Mouse (Mus musculus) lung, embryonic 16.5 days (tissue): ENCODE results near the gene Gm3194. TPM values are rescaled to one million over a fixed set of nuclear protein-coding genes. Genes with fewer than 3 reads are reported as not detected.
"Not testable (repeated sequence)": the region's sequence is repeated elsewhere in the genome, so short reads cannot be mapped to it uniquely, and the experiment has no call there.

Experiments used
- ATAC-seq: fragments of 200-750 bp; cut with Nextera tagmentation; 2 replicates; pipeline ENCODE4 v1.8.0; 2017; ENCODE audit warnings: low read depth, mild to moderate bottlenecking, moderate library complexity
- H3K27ac ChIP-seq: fragments of 300-500 bp; sonication (generic); 2 replicates; pipeline ENCODE4 v1.5.1; 2014; ENCODE audit warnings: mild to moderate bottlenecking, control low read depth, low read length
- H3K27me3 ChIP-seq: fragments of 300-500 bp; sonication (generic); 2 replicates; pipeline ENCODE4 v1.6.1; 2014; ENCODE audit warnings: low read depth, low read length, mixed read lengths; ENCODE audit not compliant: control insufficient read depth, insufficient read depth
- H3K36me3 ChIP-seq: fragments of 300-500 bp; sonication (generic); 2 replicates; pipeline ENCODE4 v1.6.1; 2014; ENCODE audit warnings: low read length; ENCODE audit not compliant: control insufficient read depth, insufficient read depth
- H3K4me1 ChIP-seq: fragments of 300-500 bp; sonication (generic); replicated peaks from 2 replicates; pipeline ENCODE4 v1.6.1; 2014; ENCODE audit warnings: low read length, mixed read lengths; ENCODE audit not compliant: control insufficient read depth, insufficient read depth
- H3K4me2 ChIP-seq: fragments of 300-500 bp; sonication (generic); 2 replicates; pipeline ENCODE4 v1.6.1; 2014; ENCODE audit warnings: low read depth, low read length, control low read depth
- H3K4me3 ChIP-seq: fragments of 300-500 bp; sonication (generic); 2 replicates; pipeline ENCODE4 v1.5.1; 2014; ENCODE audit warnings: mild to moderate bottlenecking, low read length, control low read depth
- H3K9ac ChIP-seq: fragments of 300-500 bp; sonication (generic); 2 replicates; pipeline ENCODE4 v1.6.1; 2014; ENCODE audit warnings: low read length, control low read depth
- H3K9me3 ChIP-seq: fragments of 300-500 bp; sonication (generic); 2 replicates; pipeline ENCODE4 v1.6.1; 2016; ENCODE audit warnings: low read length; ENCODE audit not compliant: control insufficient read depth
- WGBS: fragments of 180-500 bp; shearing (Covaris S2); extraction: QIAGEN DNeasy Blood & Tissue Kit; methylation state at CpG from one replicate; pipeline ENCODE4 v1.1.7; 2014; 5-methylcytosine and 5-hydroxymethylcytosine counted together
- polyA plus RNA-seq: library from polyadenylated mRNA; unstranded; fragments of >200 nt; fragmentation: Nextera tagmentation; extraction: Ambion mirVana; gene quantifications from 2 replicates; pipeline ENCODE4 v1.2.1, GENCODE M21; 2015

Gene Gm3194
- 0.44 TPM in 2 replicates for polyA plus RNA-seq

DNA sequence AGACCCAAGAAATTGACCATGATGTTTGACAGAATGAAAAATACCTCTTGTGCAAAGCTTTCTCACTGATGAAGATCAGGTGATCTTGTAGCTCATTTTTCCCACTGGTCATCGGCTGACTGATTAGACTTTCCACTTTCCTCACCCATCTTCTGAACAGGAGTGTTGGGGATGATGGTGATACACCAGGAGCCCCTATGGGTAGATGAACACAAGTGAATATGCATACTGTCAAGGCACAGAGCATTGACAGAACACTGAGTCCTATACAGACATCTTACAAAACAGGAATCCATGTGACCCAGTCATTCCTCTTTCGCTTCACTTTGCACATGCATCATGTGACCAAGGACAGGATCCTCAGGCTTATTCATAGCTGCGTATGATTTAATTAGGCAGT, at the start of gene Gm3194:
Gene Gm3194 (minus strand): TSS at position 101 of the 400 bp plus-strand sequence.
- not testable (repeated sequence) for ATAC-seq, H3K4me3 ChIP-seq, H3K9me3 ChIP-seq, H3K36me3 ChIP-seq, H3K27me3 ChIP-seq, H3K9ac ChIP-seq, H3K4me2 ChIP-seq, H3K27ac ChIP-seq, H3K4me1 ChIP-seq
- no CpG with 5 or more reads among the region's 3 CpGs for whole genome bisulfite sequencing

DNA sequence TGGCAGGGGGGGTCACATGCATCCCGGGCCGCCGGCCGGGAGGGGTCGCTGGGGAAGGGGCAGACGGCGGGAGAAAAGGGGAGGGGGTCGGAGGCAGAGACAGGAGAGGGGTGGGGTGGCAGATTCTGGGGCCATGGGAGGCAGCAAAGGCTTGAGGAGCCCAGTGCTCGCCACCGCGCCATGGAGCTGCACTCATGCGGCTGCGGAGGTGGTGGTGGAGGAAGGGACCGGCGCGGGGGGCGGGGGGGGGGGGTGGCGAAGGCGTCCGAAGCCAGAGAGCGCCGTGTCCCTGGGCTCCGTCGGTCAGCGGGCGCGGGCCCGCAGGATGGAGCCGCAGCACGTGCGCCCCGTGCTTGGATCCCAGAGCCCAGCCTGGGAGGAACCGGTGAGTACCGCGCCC, 46.1 kb upstream of the Gm3194 start, which contains the start of gene Gm3488:
Gene Gm3488 (plus strand): TSS at position 301 of the 400 bp plus-strand sequence.
- WGBS: no CpG with 5 or more reads among the region's 35 CpGs
- ATAC-seq, H3K27me3 ChIP-seq: not testable (repeated sequence)

DNA sequence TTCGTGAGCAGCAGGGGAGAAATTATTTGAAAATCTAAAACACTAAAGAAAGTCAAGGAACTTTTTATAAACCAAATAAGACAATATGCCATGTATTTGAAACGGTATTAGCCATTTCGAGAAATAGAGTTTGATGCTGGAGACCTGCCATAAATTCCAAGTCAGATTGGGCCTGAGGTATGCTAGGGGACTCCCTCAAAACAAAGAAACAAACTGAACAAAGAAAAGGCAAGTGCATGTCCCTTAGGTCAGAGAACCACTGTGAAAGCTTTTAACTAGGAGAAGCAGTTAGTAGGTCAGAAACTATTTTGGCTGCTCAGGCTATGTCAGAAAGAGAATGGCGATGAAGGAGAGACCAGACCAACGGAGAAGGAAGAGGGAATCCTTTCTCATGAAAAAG, 28.6 kb upstream of the Gm3194 start, which contains the start of gene Gm3187:
Gene Gm3187 (plus strand): TSS at position 301 of the 400 bp plus-strand sequence.
- not testable (repeated sequence) for H3K9me3 ChIP-seq, H3K27ac ChIP-seq, H3K4me1 ChIP-seq, H3K4me2 ChIP-seq, H3K9ac ChIP-seq, H3K27me3 ChIP-seq, H3K4me3 ChIP-seq, ATAC-seq, H3K36me3 ChIP-seq
- 69% methylated on average over 4 of the region's 5 CpGs for WGBS

More for the DNA sequence above, 46.1 kb upstream of the Gm3194 start, which contains the start of gene Gm3488:
- not testable (repeated sequence) for H3K4me1 ChIP-seq, H3K4me3 ChIP-seq, H3K4me2 ChIP-seq, H3K36me3 ChIP-seq, H3K27ac ChIP-seq, H3K9ac ChIP-seq, H3K9me3 ChIP-seq

DNA sequence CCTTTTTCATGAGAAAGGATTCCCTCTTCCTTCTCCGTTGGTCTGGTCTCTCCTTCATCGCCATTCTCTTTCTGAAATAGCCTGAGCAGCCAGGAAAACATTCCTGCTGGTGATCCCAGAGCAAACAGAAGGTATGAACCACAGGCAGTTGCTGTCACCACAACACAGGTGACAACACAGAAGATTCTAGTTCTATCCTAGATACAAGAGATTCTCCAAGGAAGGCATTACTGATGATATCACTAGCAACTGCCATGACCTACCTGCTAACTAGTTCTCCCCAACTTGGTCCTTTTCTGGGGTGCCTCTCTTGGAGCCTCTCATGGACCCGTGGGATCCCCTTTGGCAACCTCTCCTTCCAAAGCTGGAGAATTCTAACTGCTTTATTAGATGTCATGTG, 22.5 kb upstream of the Gm3194 start, which contains the start of gene Gm8246:
Gene Gm8246 (minus strand): TSS at position 101 of the 400 bp plus-strand sequence.
- not testable (repeated sequence) for H3K27ac ChIP-seq, H3K9me3 ChIP-seq, ATAC-seq, H3K27me3 ChIP-seq, H3K4me2 ChIP-seq, H3K9ac ChIP-seq, H3K4me1 ChIP-seq, H3K4me3 ChIP-seq, H3K36me3 ChIP-seq
- no CpG with 5 or more reads among the region's 3 CpGs for WGBS

- no CpG with 5 or more reads among the region's 19 CpGs for WGBS
- not testable (repeated sequence) for H3K27ac ChIP-seq, ATAC-seq
These were observed 5.2 kb upstream of the Gm3194 start for GRCm38 (mm10) chr14:5460469-5460868.

GRCm38 (mm10) chr14:5388949-5389348, 66.3 kb downstream of the Gm3194 start, which contains the start of gene Gm3500:
Gm3500 (minus strand) TSS chr14:5389049.
- WGBS: no CpG with 5 or more reads among the region's 37 CpGs
- not testable (repeated sequence) for H3K4me2 ChIP-seq, H3K27me3 ChIP-seq, H3K9me3 ChIP-seq, H3K4me3 ChIP-seq, H3K27ac ChIP-seq, H3K4me1 ChIP-seq, ATAC-seq, H3K36me3 ChIP-seq, H3K9ac ChIP-seq

More at GRCm38 (mm10) chr14:5460469-5460868, 5.2 kb upstream of the Gm3194 start:
- H3K4me3 ChIP-seq, H3K4me2 ChIP-seq, H3K9ac ChIP-seq, H3K4me1 ChIP-seq, H3K9me3 ChIP-seq, H3K27me3 ChIP-seq, H3K36me3 ChIP-seq: not testable (repeated sequence)

Other genes with a start within 250 kb of the Gm3194 start
- not detected in 2 replicates for gene Gm3526, start 194.9 kb downstream of the Gm3194 start, polyA plus RNA-seq
- gene Gm3542, start 120.5 kb downstream of the Gm3194 start, polyA plus RNA-seq: not detected in 2 replicates
- not detected in 2 replicates for gene Gm3500, start 66.4 kb downstream of the Gm3194 start, polyA plus RNA-seq
- gene Gm8246, start 22.4 kb upstream of the Gm3194 start, polyA plus RNA-seq: not detected in 2 replicates
- 0.09 TPM in 1 of 2 replicates, not detected in the other for gene Gm3187, start 28.7 kb upstream of the Gm3194 start, polyA plus RNA-seq
- gene Gm3488, start 46.2 kb upstream of the Gm3194 start, polyA plus RNA-seq: 1.0 and 1.6 TPM in 2 replicates
- gene Gm3532, start 83.0 kb upstream of the Gm3194 start, polyA plus RNA-seq: 0.35 TPM in 1 of 2 replicates, not detected in the other
- gene Gm8265, start 177.6 kb upstream of the Gm3194 start, polyA plus RNA-seq: not detected in 2 replicates
- gene Gm9603, start 232.0 kb upstream of the Gm3194 start, polyA plus RNA-seq: not detected in 2 replicates